Mouse (Mus musculus): ENCODE measurements around the gene Tmc6. TPM values are rescaled to one million over a fixed set of nuclear protein-coding genes. Genes with fewer than 3 reads are reported as not detected.

The Tmc6 gene
- total and polyA plus RNA-seq, 3 experiments, result 16.8 to 28.4 (median 26.8) TPM

- H3K4me1 ChIP-seq (ENCODE audit: control insufficient read depth in 1 of 2, insufficient read depth in 2 of 2), result peaks cover 0 to 8% of the 10 kb centered on the region in 2 experiments; a peak in 1 of 4 replicates
- DNase-seq (ENCODE audit: extremely low read depth), result no peak
- H3K9ac ChIP-seq (ENCODE audit: insufficient read depth, low read depth), result no peak overlapping the region
- in situ Hi-C loops (cut with MboI; ENCODE audit: low pct_ligation_motif_present, low pct_unique_long_range_greater_than_20kb, low sequenced_read_pairs) (no loop called here), dilution Hi-C loops (cut with MboI; ENCODE audit: extremely low pct_ligation_motif_present, extremely low pct_unique_long_range_greater_than_20kb, low sequenced_read_pairs) (no loop called here)
- H3K79me2 ChIP-seq (replicated peaks; ENCODE audit: control insufficient read depth, extremely low read depth, insufficient read depth, poor library complexity, severe bottlenecking), result no peaks in the 10 kb centered on the region
- TF ChIP-seq MYC (IDR thresholded peaks at IDR 0.05; ENCODE audit: low read depth, low read length) (no peak), MEF2A (IDR thresholded peaks at IDR 0.05; ENCODE audit: borderline replicate concordance, low read depth, low read length) (no peak), JUN (IDR thresholded peaks at IDR 0.05; ENCODE audit: insufficient read depth, low read depth, low read length) (no peak), NELFE (IDR thresholded peaks at IDR 0.05; ENCODE audit: low read depth, low read length) (no peak), E2F4 (IDR thresholded peaks at IDR 0.05; ENCODE audit: insufficient replicate concordance, low read depth, low read length) (no peak), SMC3 (IDR thresholded peaks at IDR 0.05; ENCODE audit: low read depth, low read length) (no peak), ETS1 (conservative IDR thresholded peaks at IDR 0.05; ENCODE audit: low read depth, low read length) (no peak), MAX (IDR thresholded peaks at IDR 0.05; ENCODE audit: low read length) (no peak), HCFC1 (IDR thresholded peaks at IDR 0.05; ENCODE audit: low read depth, low read length) (no peak), POLR2A (IDR thresholded peaks at IDR 0.05; ENCODE audit: low read depth, low read length) (no peak), USF2 (conservative IDR thresholded peaks at IDR 0.05; ENCODE audit: low read depth, low read length) (no peak), RCOR1 (conservative IDR thresholded peaks at IDR 0.05; ENCODE audit: low read depth, low read length) (no peak), MAFK (IDR thresholded peaks at IDR 0.05; ENCODE audit: insufficient replicate concordance, low read length) (no peak), POLR2AphosphoS2 (IDR thresholded peaks at IDR 0.05; ENCODE audit: low read depth, low read length) (no peak), ELF1 (IDR thresholded peaks at IDR 0.05; ENCODE audit: low read depth, low read length) (no peak), IRF4 (IDR thresholded peaks at IDR 0.05; ENCODE audit: low read depth, low read length) (no peak), USF1 (IDR thresholded peaks at IDR 0.05; ENCODE audit: low read depth, low read length) (no peak), CHD1 (IDR thresholded peaks at IDR 0.05; ENCODE audit: low read depth, low read length) (no peak), MAZ (IDR thresholded peaks at IDR 0.05; ENCODE audit: low read depth, low read length) (no peak), CTCF (conservative IDR thresholded peaks at IDR 0.05 in 1 of 2, IDR thresholded peaks at IDR 0.05 in 1 of 2; ENCODE audit: low read depth in 2 of 2, low read length in 2 of 2) (no peak)
- H3K27ac ChIP-seq (ENCODE audit: insufficient read depth, low read depth), result no peak overlapping the region
- peaks cover 57 to 80% of the 10 kb centered on the region in 2 experiments for H3K36me3 ChIP-seq (replicated peaks in 1 of 2; ENCODE audit: control insufficient read depth in 1 of 2, insufficient read depth in 1 of 2, low read length in 1 of 2)
- H3K4me3 ChIP-seq (replicated peaks in 1 of 3; ENCODE audit: low read depth in 2 of 3, low read length in 2 of 3, poor library complexity in 1 of 3), result no peak overlapping the region
- no peaks in the 10 kb centered on the region for H3K27me3 ChIP-seq (replicated peaks)
- no peaks in the 10 kb centered on the region for H3K9me3 ChIP-seq (replicated peaks; ENCODE audit: low read length)
- H3K4me2 ChIP-seq (ENCODE audit: insufficient read depth, low read depth, poor library complexity, severe bottlenecking), result no peak overlapping the region
Measured at GRCm38 (mm10) chr11:117736037-117736689, 45.8 kb downstream of the Tmc6 start.

GRCm38 (mm10) chr11:117731470-117731869 lies 50.5 kb downstream of the Tmc6 start:
- H3K36me3 ChIP-seq (replicated peaks in 1 of 2; ENCODE audit: control insufficient read depth in 1 of 2, insufficient read depth in 1 of 2, low read length in 1 of 2), result peaks cover 26 to 37% of the 10 kb centered on the region in 2 experiments
- peaks cover 0 to 42% of the 10 kb centered on the region in 2 experiments; a peak in 2 of 4 replicates for H3K4me1 ChIP-seq (ENCODE audit: control insufficient read depth in 1 of 2, insufficient read depth in 2 of 2)
- dilution Hi-C loops (cut with MboI; ENCODE audit: extremely low pct_ligation_motif_present, extremely low pct_unique_long_range_greater_than_20kb, low sequenced_read_pairs), result no loop called here
- in situ Hi-C loops (cut with MboI; ENCODE audit: low pct_ligation_motif_present, low pct_unique_long_range_greater_than_20kb, low sequenced_read_pairs), result no loop called here
- no peak overlapping the region for H3K27ac ChIP-seq (ENCODE audit: insufficient read depth, low read depth)
- no peaks in the 10 kb centered on the region for H3K27me3 ChIP-seq (replicated peaks)
- no peaks in the 10 kb centered on the region for H3K9me3 ChIP-seq (replicated peaks; ENCODE audit: low read length)
- no peak overlapping the region for H3K4me2 ChIP-seq (ENCODE audit: insufficient read depth, low read depth, poor library complexity, severe bottlenecking)
- DNase-seq (ENCODE audit: extremely low read depth), result no peak
- no peak for TF ChIP-seq SIN3A (IDR thresholded peaks at IDR 0.05; ENCODE audit: low read length)
- TF ChIP-seq MYC (IDR thresholded peaks at IDR 0.05; ENCODE audit: low read depth, low read length), result no peak
- TF ChIP-seq EP300 (IDR thresholded peaks at IDR 0.05; ENCODE audit: low read length), result no peak
- no peak for TF ChIP-seq CHD1 (IDR thresholded peaks at IDR 0.05; ENCODE audit: low read depth, low read length)
- TF ChIP-seq SMC3 (IDR thresholded peaks at IDR 0.05; ENCODE audit: low read depth, low read length), result no peak
- no peak for TF ChIP-seq HCFC1 (IDR thresholded peaks at IDR 0.05; ENCODE audit: low read depth, low read length)
- TF ChIP-seq JUN (IDR thresholded peaks at IDR 0.05; ENCODE audit: insufficient read depth, low read depth, low read length), result no peak
- TF ChIP-seq TCF12 (IDR thresholded peaks at IDR 0.05; ENCODE audit: low read depth, low read length), result no peak
- TF ChIP-seq CTCF (conservative IDR thresholded peaks at IDR 0.05 in 1 of 2, IDR thresholded peaks at IDR 0.05 in 1 of 2; ENCODE audit: low read depth in 2 of 2, low read length in 2 of 2), result no peak
- TF ChIP-seq MAZ (IDR thresholded peaks at IDR 0.05; ENCODE audit: low read depth, low read length), result no peak
- H3K9ac ChIP-seq (ENCODE audit: insufficient read depth, low read depth), result no peak overlapping the region
- H3K79me2 ChIP-seq (replicated peaks; ENCODE audit: control insufficient read depth, extremely low read depth, insufficient read depth, poor library complexity, severe bottlenecking), result no peaks in the 10 kb centered on the region
- no peak overlapping the region for H3K4me3 ChIP-seq (replicated peaks in 1 of 3; ENCODE audit: low read depth in 2 of 3, low read length in 2 of 3, poor library complexity in 1 of 3)

Data from CH12.LX (cell line).